Mouse (Mus musculus) olfactory bulb, adult 2 months (tissue): ENCODE data around the gene Homer3. TPM values are rescaled to one million over a fixed set of nuclear protein-coding genes. Genes with fewer than 3 reads are reported as not detected.
A peak's percentile ranks its signal among the peaks of the same experiment; 100 is the strongest.

Source experiments
- H3K27ac ChIP-seq: fragments of 200-500 bp; 2 replicates; pipeline ENCODE4 v1.5.1; 2012; ENCODE audit warnings: low read depth, low read length; ENCODE audit not compliant: insufficient read depth
- H3K4me1 ChIP-seq: fragments of 200-500 bp; 2 replicates; pipeline ENCODE4 v1.6.1; 2012; ENCODE audit warnings: low read length; ENCODE audit not compliant: control insufficient read depth, insufficient read depth
- H3K4me3 ChIP-seq: fragments of 200-500 bp; 2 replicates; pipeline ENCODE4 v1.5.1; 2012; ENCODE audit warnings: mild to moderate bottlenecking, low read depth, low read length, moderate library complexity; ENCODE audit not compliant: insufficient read depth
- CTCF ChIP-seq: fragments of 200-500 bp; IDR thresholded peaks from 2 replicates; pipeline ENCODE4 v1.5.1; 2012; ENCODE audit warnings: low read depth, mild to moderate bottlenecking, low read length, moderate library complexity; ENCODE audit not compliant: insufficient read depth
- POLR2A ChIP-seq: fragments of 200-500 bp; IDR thresholded peaks from 2 replicates; pipeline ENCODE4 v1.6.1; 2012; ENCODE audit warnings: mild to moderate bottlenecking, low read depth, low read length, moderate library complexity; ENCODE audit not compliant: insufficient read depth
- WGBS: fragments of 180-500 bp; shearing (Covaris S2); methylation state at CpG from one replicate; pipeline ENCODE4 v1.1.7; 2018; 5-methylcytosine and 5-hydroxymethylcytosine counted together
- polyA plus RNA-seq: library from polyadenylated mRNA; stranded (reverse); fragments of >200 nt; gene quantifications from 2 replicates; pipeline ENCODE4 v1.2.4, GENCODE M21; 2012; ENCODE audit warnings: low replicate concordance; ENCODE audit not compliant: missing spikeins, insufficient read depth, insufficient read length

Gene Homer3
- not detected in 2 replicates for polyA plus RNA-seq

- H3K27ac ChIP-seq, result no peak within 1 kb of the TSS
These were observed at the start of gene Homer3 for GRCm38 (mm10) chr8:70282603-70283135. Gene Homer3, plus strand, starts transcription at chr8:70282827.

GRCm38 (mm10) chr8:70233606-70234005 lies 49.0 kb upstream of the Homer3 start:
- peak overlapping the region; percentile 56 for H3K4me3 ChIP-seq
- no peaks in the 10 kb centered on the region for H3K4me1 ChIP-seq
- 5% methylated on average over 13 of the region's 13 CpGs for whole genome bisulfite sequencing
- no peak overlapping the region for H3K27ac ChIP-seq
- TF ChIP-seq POLR2A (no peak), CTCF (no peak)

More at GRCm38 (mm10) chr8:70282603-70283135, at the start of gene Homer3:
- TF ChIP-seq CTCF (peak; percentile 76; the same call in 1 of the 2 replicates), POLR2A (no peak; the same call in 1 of the 2 replicates)
- peaks cover 34% of the 10 kb centered on the region for H3K4me1 ChIP-seq
- peak within 1 kb of the TSS; percentile 79 for H3K4me3 ChIP-seq
- 2% methylated on average over 36 of the region's 36 CpGs for WGBS

- peak within 1 kb of the TSS; percentile 56 for H3K4me3 ChIP-seq
- TF ChIP-seq CTCF (no peak), POLR2A (peak; percentile 74)
- peak within 1 kb of the TSS; percentile 97 for H3K27ac ChIP-seq
- H3K4me1 ChIP-seq, result no peaks in the 10 kb centered on the region
- WGBS, result under 1% methylated on average over 67 of the region's 67 CpGs
These were observed 48.4 kb upstream of the Homer3 start, which contains the start of the genes Sugp2 and Armc6 for GRCm38 (mm10) chr8:70234080-70234780. Gene Sugp2, plus strand, starts transcription at chr8:70234226. Gene Armc6, minus strand, starts transcription at chr8:70234466.

- no peak for TF ChIP-seq CTCF
- no peak for TF ChIP-seq POLR2A
- H3K4me1 ChIP-seq, result no peaks in the 10 kb centered on the region
- 0 out of 2 replicates have a peak overlapping the region, but pooled peaks have one; percentile 8 for H3K27ac ChIP-seq
- H3K4me3 ChIP-seq, result peak overlapping the region; percentile 56
- under 1% methylated on average over 15 of the region's 15 CpGs for WGBS
These were observed 47.9 kb upstream of the Homer3 start for GRCm38 (mm10) chr8:70234781-70235128.

GRCm38 (mm10) chr8:70237842-70238241 lies 44.8 kb upstream of the Homer3 start:
- Histone ChIP-seq H3K4me1 (no peaks in the 10 kb centered on the region), H3K27ac (no peak overlapping the region), H3K4me3 (no peak overlapping the region)
- WGBS, result 78% methylated on average over 2 of the region's 2 CpGs
- TF ChIP-seq POLR2A (no peak), CTCF (no peak)

GRCm38 (mm10) chr8:70240642-70241041 lies 42.0 kb upstream of the Homer3 start:
- H3K27ac ChIP-seq, result no peak overlapping the region
- no peak overlapping the region for H3K4me3 ChIP-seq
- peaks cover 9% of the 10 kb centered on the region for H3K4me1 ChIP-seq
- 90% methylated on average over 5 of the region's 5 CpGs for WGBS
- TF ChIP-seq CTCF (no peak), POLR2A (no peak)

- peaks cover 11% of the 10 kb centered on the region for H3K4me1 ChIP-seq
- H3K4me3 ChIP-seq, result no peak overlapping the region
- 80% methylated on average over 6 of the region's 6 CpGs for WGBS
- TF ChIP-seq CTCF (no peak), POLR2A (no peak)
- H3K27ac ChIP-seq, result no peak overlapping the region
These were observed 36.0 kb upstream of the Homer3 start for GRCm38 (mm10) chr8:70246622-70247021.

GRCm38 (mm10) chr8:70247841-70248240 lies 34.8 kb upstream of the Homer3 start:
- 63% methylated on average over 3 of the region's 3 CpGs for WGBS
- peaks cover 11% of the 10 kb centered on the region for H3K4me1 ChIP-seq
- H3K27ac ChIP-seq, result no peak overlapping the region
- no peak overlapping the region for H3K4me3 ChIP-seq
- TF ChIP-seq CTCF (no peak), POLR2A (no peak)

GRCm38 (mm10) chr8:70254628-70255027 lies 28.0 kb upstream of the Homer3 start:
- 49% methylated on average over 1 of the region's 1 CpGs for WGBS
- Histone ChIP-seq H3K4me1 (no peaks in the 10 kb centered on the region), H3K4me3 (no peak overlapping the region), H3K27ac (no peak overlapping the region)
- no peak for TF ChIP-seq POLR2A
- TF ChIP-seq CTCF, result no peak

- H3K27ac ChIP-seq, result no peak overlapping the region
- TF ChIP-seq POLR2A (no peak), CTCF (no peak)
- no peaks in the 10 kb centered on the region for H3K4me1 ChIP-seq
- 74% methylated on average over 3 of the region's 3 CpGs for WGBS
- no peak overlapping the region for H3K4me3 ChIP-seq
These were observed 25.2 kb upstream of the Homer3 start for GRCm38 (mm10) chr8:70257456-70257855.
